Mouse (Mus musculus): ENCODE measurements around the gene Dnase1l3.

Dnase1l3 gene

GRCm38 (mm10) chr14:7978183-7978582, 16.2 kb downstream of the Dnase1l3 start:
- DNase-seq (ENCODE audit: low read depth, low spot score) = no peak

- no peak for DNase-seq (ENCODE audit: low read depth, low spot score)
Observed at GRCm38 (mm10) chr14:7977471-7977870, 16.9 kb downstream of the Dnase1l3 start.

DNA sequence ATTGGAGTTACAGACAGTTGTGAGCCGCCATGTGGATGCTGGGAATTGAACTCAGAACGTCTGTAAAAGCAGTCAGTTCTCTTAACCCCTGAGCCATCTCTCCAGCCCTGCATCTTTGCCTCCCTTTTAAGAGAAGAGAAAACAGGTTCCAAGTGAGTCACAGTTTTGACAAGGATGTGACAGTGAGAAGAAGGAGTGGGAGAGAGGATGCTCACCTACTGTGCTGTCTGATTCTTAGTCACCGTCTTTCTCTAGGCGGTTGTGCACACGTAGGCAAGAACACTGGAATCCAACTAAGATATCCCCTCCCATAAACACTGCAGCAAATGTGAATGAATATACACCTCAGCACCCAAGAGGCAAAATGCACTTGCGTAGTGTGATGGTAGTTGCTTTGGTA, 19.2 kb downstream of the Dnase1l3 start:
- no peak for DNase-seq (ENCODE audit: low read depth, low spot score)

DNA sequence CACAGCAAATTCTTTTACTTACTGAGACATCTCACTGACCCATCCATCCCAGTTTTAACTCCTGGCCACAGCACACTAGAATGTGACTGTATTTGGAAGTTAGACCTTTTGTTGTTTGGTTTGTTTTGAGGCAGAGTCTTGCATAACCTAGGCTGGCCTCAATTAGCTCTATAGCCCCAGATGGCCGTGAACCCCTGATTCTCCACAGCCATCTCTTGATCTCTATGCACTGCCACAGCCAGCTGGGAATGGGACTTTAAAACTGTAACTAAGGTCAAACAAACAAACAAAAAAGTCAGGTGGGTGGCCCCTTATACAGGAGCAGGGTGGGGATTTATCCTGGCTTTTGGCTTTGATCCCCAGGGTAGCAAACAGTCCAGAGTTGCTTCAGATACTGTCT, 19.7 kb downstream of the Dnase1l3 start:
- DNase-seq (ENCODE audit: low read depth, low spot score) = no peak

- DNase-seq (ENCODE audit: low read depth, low spot score) = no peak
Observed at GRCm38 (mm10) chr14:7971889-7972493, 22.4 kb downstream of the Dnase1l3 start.

GRCm38 (mm10) chr14:7964219-7964889, 30.0 kb downstream of the Dnase1l3 start:
- peak; percentile 78 for DNase-seq (ENCODE audit: low read depth, low spot score)

DNA sequence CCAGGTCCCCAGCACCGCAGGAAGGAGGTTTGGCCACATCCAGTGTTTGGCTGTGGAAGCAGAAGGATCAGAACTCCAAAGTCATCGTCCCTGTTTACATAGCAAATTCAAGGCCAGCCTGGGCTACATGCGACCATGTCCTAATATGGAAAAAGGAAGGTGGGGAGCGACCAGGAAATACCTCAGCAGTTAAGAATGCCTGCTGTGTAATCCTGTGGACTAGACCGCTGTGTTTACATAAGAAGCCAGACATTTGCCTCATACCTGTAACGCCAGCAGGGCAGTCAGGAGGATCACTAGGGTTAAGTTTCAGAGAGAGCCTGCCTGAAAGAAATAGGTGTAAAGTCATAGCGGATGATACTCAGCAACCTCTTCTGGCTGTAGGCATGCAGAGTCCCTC, 31.2 kb downstream of the Dnase1l3 start:
- DNase-seq (ENCODE audit: low read depth, low spot score) = no peak

DNA sequence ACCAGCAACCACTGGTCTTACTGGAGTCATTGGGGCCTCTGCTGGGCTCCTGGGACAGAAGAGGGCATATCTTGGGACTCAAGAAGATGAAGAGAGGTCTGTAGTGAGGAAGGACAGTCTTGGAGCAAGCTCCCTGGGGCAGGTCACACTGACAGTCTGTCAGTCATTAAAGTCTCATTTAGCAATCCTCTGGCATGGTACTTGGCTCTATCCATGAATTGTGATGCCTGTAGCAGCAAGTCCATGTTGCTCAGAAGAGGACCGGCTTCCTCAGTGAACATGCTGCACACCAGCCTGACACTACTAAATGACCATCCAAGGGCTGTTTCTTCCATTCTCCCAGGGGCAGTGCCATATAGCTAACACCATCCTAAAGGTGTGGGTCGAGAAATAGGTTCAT, 31.7 kb downstream of the Dnase1l3 start:
- no peak for DNase-seq (ENCODE audit: low read depth, low spot score)

- DNase-seq (ENCODE audit: low read depth, low spot score) = no peak
Observed at GRCm38 (mm10) chr14:7961714-7962113, 32.7 kb downstream of the Dnase1l3 start.

GRCm38 (mm10) chr14:7960616-7961015, 33.8 kb downstream of the Dnase1l3 start:
- peak; percentile 37 for DNase-seq (ENCODE audit: low read depth, low spot score)

- DNase-seq (ENCODE audit: low read depth, low spot score) = no peak
Observed at GRCm38 (mm10) chr14:7957049-7957448, 37.3 kb downstream of the Dnase1l3 start, which contains the start of gene Gm45521. Gene Gm45521, plus strand, starts transcription at chr14:7957288.

GRCm38 (mm10) chr14:7956427-7956826, 37.9 kb downstream of the Dnase1l3 start:
- DNase-seq (ENCODE audit: low read depth, low spot score) = no peak

DNA sequence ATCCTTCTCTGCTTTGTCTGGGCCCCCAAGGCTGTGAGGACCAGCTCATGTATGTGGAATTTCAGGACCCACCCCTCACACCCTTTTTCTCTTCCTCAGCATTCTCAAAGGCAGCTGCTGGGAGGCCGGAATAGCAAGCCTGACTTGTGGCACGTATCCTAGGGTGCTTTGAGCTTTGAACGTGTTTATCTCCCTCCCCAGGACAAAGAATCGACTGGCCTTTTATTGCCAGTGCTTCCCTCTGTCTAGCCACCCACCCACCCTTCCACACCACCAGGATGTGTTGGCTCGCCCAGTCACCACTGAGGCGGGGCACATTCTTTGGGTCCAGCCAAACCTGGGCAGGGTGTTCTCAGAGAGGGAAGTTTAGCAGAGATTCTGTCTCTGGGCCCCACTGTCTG, 40.3 kb downstream of the Dnase1l3 start:
- no peak for DNase-seq (ENCODE audit: low read depth, low spot score)

DNA sequence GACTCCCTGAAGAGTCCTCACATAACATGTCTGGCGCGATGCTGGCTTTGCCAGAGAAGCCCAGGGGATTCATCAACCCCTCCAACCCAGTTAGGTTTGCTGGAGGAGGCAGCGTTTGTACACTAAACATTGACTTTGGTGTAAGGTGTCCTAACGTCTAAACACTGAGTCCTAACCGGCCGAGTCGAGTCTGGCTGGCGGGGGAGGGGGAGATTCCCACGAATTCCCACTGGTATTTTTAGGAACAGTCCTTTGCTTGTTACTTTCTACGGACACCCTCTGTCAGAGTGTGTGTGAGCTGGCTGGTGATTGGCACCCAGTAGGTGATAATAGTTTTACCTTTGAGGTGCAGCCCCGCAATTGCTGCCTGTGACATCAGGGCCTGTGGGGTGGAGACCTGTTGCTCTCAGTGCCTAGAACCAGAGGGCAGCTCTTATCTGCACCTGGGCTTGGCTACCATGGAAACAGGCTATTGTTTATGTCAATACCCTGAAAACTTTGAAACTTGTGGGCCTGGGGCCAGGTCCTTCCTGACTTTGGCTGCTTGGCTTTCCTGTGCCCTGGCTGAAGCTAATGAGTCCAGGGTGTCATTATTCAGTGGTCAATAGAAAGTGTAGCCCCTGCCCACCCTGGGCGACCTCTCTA, 41.6 kb downstream of the Dnase1l3 start:
- DNase-seq (ENCODE audit: low read depth, low spot score) = peak; percentile 46

- DNase-seq (ENCODE audit: low read depth, low spot score) = no peak
Observed at GRCm38 (mm10) chr14:7951234-7951633, 43.1 kb downstream of the Dnase1l3 start.

GRCm38 (mm10) chr14:7945261-7945660, 49.1 kb downstream of the Dnase1l3 start:
- DNase-seq (ENCODE audit: low read depth, low spot score) = no peak

DNA sequence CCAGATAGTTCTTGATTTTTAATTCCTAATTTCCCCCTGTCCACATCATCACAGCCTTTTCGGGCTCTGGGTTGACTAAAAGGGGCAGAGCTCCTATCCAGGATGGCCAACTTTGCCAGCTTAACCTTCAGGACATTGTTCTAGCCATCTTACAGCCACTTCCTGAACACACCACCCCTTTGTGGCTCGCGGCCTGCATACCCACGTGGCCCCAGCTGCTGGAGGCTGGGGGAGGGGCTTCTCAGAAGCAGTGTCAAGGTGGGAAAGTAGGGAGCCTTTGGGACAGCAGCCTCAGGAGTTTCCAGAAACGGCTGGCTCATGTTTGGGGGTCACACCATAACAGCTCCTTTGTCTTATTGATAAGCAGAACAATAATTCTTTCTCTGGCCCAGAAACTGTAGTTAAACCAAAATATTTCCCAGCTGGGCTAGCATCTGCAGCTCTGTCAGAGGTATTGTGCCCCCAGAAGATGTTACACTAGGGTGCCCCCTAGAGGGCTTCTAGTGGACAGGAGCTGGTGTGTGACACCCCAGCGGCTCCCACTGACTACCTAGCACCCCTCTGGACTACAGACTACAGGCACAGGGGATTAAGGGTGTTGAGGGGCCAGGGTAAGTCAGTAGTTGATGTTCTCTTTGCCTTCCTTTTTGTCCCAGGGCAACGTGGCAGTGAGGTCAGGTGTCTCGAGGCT, 49.9 kb downstream of the Dnase1l3 start:
- peak; percentile 75 for DNase-seq (ENCODE audit: low read depth, low spot score)

DNA sequence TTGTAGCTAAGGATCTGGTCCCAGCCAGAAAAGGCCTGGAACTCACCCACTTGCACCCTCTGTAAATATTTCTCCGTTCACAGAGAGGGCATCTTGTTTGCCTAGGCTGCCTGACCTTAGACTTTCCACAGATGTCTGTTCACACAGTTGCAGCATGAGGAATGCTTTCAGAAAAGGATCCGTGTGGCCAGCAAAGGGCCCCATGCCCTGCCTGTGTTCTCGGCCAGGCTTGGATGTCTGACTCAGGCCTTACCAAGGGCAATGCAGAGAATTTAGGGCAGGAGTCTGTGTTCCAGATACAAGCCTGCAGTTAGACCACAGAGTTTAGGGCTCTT, 50.6 kb downstream of the Dnase1l3 start:
- DNase-seq (ENCODE audit: low read depth, low spot score) = no peak

- no peak for DNase-seq (ENCODE audit: low read depth, low spot score)
Observed at GRCm38 (mm10) chr14:7943101-7943800, 51.1 kb downstream of the Dnase1l3 start.

- DNase-seq (ENCODE audit: low read depth, low spot score) = no peak
Observed at GRCm38 (mm10) chr14:7941413-7941812, 53.0 kb downstream of the Dnase1l3 start.

DNA sequence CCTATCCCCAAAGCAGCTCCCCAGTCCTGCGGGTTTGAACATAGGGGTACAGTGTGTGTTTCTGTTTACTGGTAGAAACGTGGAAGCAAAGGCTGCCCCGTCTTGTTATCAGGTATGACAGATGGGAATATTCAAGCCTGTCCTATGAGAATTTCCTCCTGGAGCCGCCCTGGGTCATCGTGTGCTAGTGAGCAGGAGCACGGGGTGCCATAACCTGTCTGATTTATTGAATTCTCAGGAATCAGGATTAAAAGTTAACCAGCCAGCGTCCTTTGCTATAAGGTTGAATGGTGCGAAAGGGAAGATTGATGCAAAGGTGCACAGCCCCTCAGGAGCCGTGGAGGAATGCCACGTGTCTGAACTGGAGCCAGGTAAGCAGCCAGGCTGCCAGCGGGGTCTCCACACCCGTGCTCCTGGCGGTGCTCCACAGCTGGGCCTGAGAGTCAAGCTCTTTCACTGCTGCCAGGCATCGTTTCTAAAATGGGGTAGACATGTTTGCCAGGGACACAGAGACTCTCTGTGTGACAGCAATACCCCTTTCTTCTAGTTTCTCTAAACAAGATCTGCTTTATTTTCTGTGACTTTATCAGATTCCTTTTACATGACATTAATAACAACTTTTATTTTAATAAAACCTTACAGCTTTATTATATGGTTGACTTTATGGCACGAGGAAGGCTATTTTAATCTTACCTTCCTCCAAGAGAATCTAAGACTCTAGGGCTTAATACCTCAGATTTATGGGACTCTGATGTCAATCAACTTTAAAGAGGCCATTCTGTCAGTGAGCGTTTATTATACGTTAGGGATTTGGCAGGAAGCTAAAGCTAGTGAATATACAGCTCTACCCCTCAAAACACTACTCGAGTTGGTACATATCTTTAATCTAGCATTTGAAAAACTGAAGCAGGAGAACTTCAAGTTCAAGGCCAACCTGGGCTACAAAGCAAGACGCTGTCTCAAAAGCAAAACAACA, 55.3 kb downstream of the Dnase1l3 start:
- no peak for DNase-seq (ENCODE audit: low read depth, low spot score)

Data from A20 (cell line).